Comparison of ENCODE assay signal across 13 mouse cellular contexts in the genomic region with DNA sequence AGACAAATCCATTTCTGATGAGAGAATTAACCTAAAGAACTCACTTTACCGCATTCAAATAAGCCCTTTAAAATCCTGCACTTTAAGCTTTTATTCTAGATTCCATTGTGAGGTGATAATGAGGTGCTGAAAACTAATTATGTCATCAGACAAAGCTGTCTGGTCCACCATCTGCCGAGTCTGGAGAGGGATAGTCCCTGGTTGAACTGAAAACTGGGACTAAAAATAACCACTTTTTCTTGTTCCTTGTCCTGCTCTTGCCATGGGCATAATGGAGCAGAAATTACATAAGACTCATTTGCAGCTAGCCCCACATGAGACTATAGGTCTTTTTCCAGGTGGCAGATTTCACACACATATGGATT.
DNase-seq lines count a peak whose midpoint lies in the region; ATAC-seq and TF ChIP-seq lines count a peak whose summit lies in the region.
"Had no signal": no experiment of that assay in that cellular context is flagged by ENCODE, and none has a peak within 500 bp of the region (broad histone marks: within the 10 kb centered on the region; RNA-seq: fewer than 3 reads in every experiment).

No protein-coding gene starts in this region.

- WGBS in forebrain, embryonic 11.5 days = 16% methylated on average over 2 of the region's 2 CpGs
- WGBS in forebrain, embryonic 10.5 days = 41% methylated on average over 2 of the region's 2 CpGs

- no peak overlapping the region for H3K9ac ChIP-seq in forebrain, embryonic 11.5 days (ENCODE audit: low read length)
- H3K9ac ChIP-seq: stomach, embryonic 15.5 days had no signal

- intact Hi-C loops in left cerebral cortex, postnatal 4 days (cut with DNase I) = no loop called here

- H3K4me3 ChIP-seq in forebrain, embryonic 11.5 days (ENCODE audit: low read depth, low read length) = no peak overlapping the region
- no peak overlapping the region for H3K4me3 ChIP-seq in forebrain, embryonic 10.5 days
- H3K4me3 ChIP-seq in layer of hippocampus, adult 2 months = no peak overlapping the region
- H3K4me3 ChIP-seq: heart, embryonic 10.5 days; stomach, embryonic 15.5 days had no signal

- no peaks in the 10 kb centered on the region; the same call in 1 of the 2 replicates for H3K4me1 ChIP-seq in forebrain, embryonic 11.5 days (replicated peaks; ENCODE audit: control insufficient read depth, insufficient read depth, low read length)
- no peaks in the 10 kb centered on the region for H3K4me1 ChIP-seq in forebrain, embryonic 10.5 days
- H3K4me1 ChIP-seq: heart, embryonic 10.5 days; stomach, embryonic 15.5 days had no signal

- no peak for TF ChIP-seq CTCF in layer of hippocampus, adult 2 months (conservative IDR thresholded peaks at IDR 0.05)

- H3K27ac ChIP-seq in forebrain, embryonic 11.5 days (ENCODE audit: low read depth, low read length) = peak overlapping the region; percentile 18; the same call in 1 of the 2 replicates
- H3K27ac ChIP-seq in forebrain, embryonic 10.5 days = no peak overlapping the region
- H3K27ac ChIP-seq in layer of hippocampus, adult 2 months = peak overlapping the region; percentile 86
- H3K27ac ChIP-seq: heart, embryonic 10.5 days; macrophage; stomach, embryonic 15.5 days had no signal

- H3K36me3 ChIP-seq in forebrain, embryonic 11.5 days (ENCODE audit: control insufficient read depth, insufficient read depth, low read length) = no peaks in the 10 kb centered on the region
- no peaks in the 10 kb centered on the region for H3K36me3 ChIP-seq in forebrain, embryonic 10.5 days (replicated peaks)
- H3K36me3 ChIP-seq: heart, embryonic 10.5 days; stomach, embryonic 15.5 days had no signal

- ATAC-seq in forebrain, embryonic 11.5 days (replicated peaks; ENCODE audit: low FRiP score) = peak; percentile 86

- H3K9me3 ChIP-seq in forebrain, embryonic 11.5 days (ENCODE audit: control insufficient read depth, low read length) = no peaks in the 10 kb centered on the region
- no peaks in the 10 kb centered on the region for H3K9me3 ChIP-seq in forebrain, embryonic 10.5 days
- H3K9me3 ChIP-seq: heart, embryonic 10.5 days; stomach, embryonic 15.5 days had no signal

- H3K4me2 ChIP-seq in forebrain, embryonic 11.5 days (ENCODE audit: low read depth, low read length, severe bottlenecking) = no peak overlapping the region
- H3K4me2 ChIP-seq: stomach, embryonic 15.5 days had no signal

- DNase-seq in forebrain, embryonic 11.5 days (ENCODE audit: low spot score) = peak; percentile 48
- DNase-seq in forebrain, embryonic 10.5 days (ENCODE audit: extremely low spot score, low spot score) = no peak
- DNase-seq in cerebellum, adult 9-11 months = peak; percentile 17
- peak; percentile 64 to 67 for DNase-seq in layer of hippocampus, adult 2 months (ENCODE audit: low spot score in 2 of 2)
- peak; percentile 0 for DNase-seq in left cerebral cortex, postnatal 4 days
- no peak for DNase-seq in ovary, postnatal 36 days (ENCODE audit: low spot score)
- DNase-seq in gastrocnemius, postnatal 10 days = no peak
- no peak for DNase-seq in adipocyte (ENCODE audit: low spot score)
- DNase-seq: kidney, adult 11 months; liver had no signal

- H3K27me3 ChIP-seq in forebrain, embryonic 11.5 days (ENCODE audit: control insufficient read depth, insufficient read depth, low read length) = no peaks in the 10 kb centered on the region
- H3K27me3 ChIP-seq in forebrain, embryonic 10.5 days (ENCODE audit: poor library complexity, severe bottlenecking) = no peaks in the 10 kb centered on the region
- H3K27me3 ChIP-seq: stomach, embryonic 15.5 days had no signal

Comparison
In these comparisons a context has a peak if more than half of its experiments do, and no peak if none do; other contexts are left out.
1. DNase-seq: peak in forebrain, embryonic 11.5 days (single experiment), cerebellum, adult 9-11 months (single experiment), layer of hippocampus, adult 2 months (2 of 2) and left cerebral cortex, postnatal 4 days (single experiment); none in forebrain, embryonic 10.5 days (single experiment), ovary, postnatal 36 days (single experiment), gastrocnemius, postnatal 10 days (single experiment) and adipocyte (single experiment).